Comparison of ENCODE assay signal across 21 mouse cellular contexts in genomic region chr7:87664041-87664440, GRCm38 (mm10).
DNase-seq lines count a peak whose midpoint lies in the region; ATAC-seq and TF ChIP-seq lines count a peak whose summit lies in the region.
"Had no signal": no experiment of that assay in that cellular context is flagged by ENCODE, and none has a peak within 500 bp of the region (broad histone marks: within the 10 kb centered on the region; RNA-seq: fewer than 3 reads in every experiment).

No protein-coding gene starts in this region.

- H3K36me3 ChIP-seq in forebrain, embryonic 14.5 days (ENCODE audit: control insufficient read depth, insufficient read depth, low read length): no peaks in the 10 kb centered on the region
- H3K36me3 ChIP-seq in forebrain, embryonic 13.5 days (ENCODE audit: poor library complexity, severe bottlenecking): no peaks in the 10 kb centered on the region
- no peaks in the 10 kb centered on the region for H3K36me3 ChIP-seq in lung, embryonic 14.5 days (ENCODE audit: insufficient read depth)
- H3K36me3 ChIP-seq in midbrain, postnatal 0 days (ENCODE audit: insufficient read depth, low read length): 0 out of 2 replicates have a peak, but pooled peaks cover 3% of the 10 kb centered on the region
- no peaks in the 10 kb centered on the region for H3K36me3 ChIP-seq in midbrain, embryonic 10.5 days
- H3K36me3 ChIP-seq: embryonic facial prominence, embryonic 15.5 days; forebrain, embryonic 10.5 days; heart, embryonic 10.5 days had no signal

- intact Hi-C loops in heart, postnatal 10 days (cut with DNase I): no loop called here

- ATAC-seq in forebrain, embryonic 14.5 days: no peak
- no peak for ATAC-seq in forebrain, embryonic 13.5 days
- ATAC-seq in lung, embryonic 14.5 days (ENCODE audit: insufficient read depth): no peak
- ATAC-seq in midbrain, postnatal 0 days (ENCODE audit: low FRiP score): no peak
- ATAC-seq: forebrain, embryonic 16.5 days; intestine, embryonic 16.5 days had no signal

- no peak overlapping the region for H3K27ac ChIP-seq in forebrain, embryonic 14.5 days (ENCODE audit: low read depth, low read length)
- no peak overlapping the region for H3K27ac ChIP-seq in forebrain, embryonic 13.5 days
- H3K27ac ChIP-seq in lung, embryonic 14.5 days (ENCODE audit: low read depth): no peak overlapping the region
- H3K27ac ChIP-seq in midbrain, postnatal 0 days (ENCODE audit: low read depth, low read length): no peak overlapping the region
- no peak overlapping the region for H3K27ac ChIP-seq in midbrain, embryonic 10.5 days (replicated peaks)
- H3K27ac ChIP-seq: embryonic facial prominence, embryonic 15.5 days; forebrain, embryonic 10.5 days; heart, embryonic 10.5 days; hindbrain, embryonic 14.5 days had no signal

- H3K4me2 ChIP-seq in forebrain, embryonic 14.5 days (ENCODE audit: low read length): no peak overlapping the region
- H3K4me2 ChIP-seq in forebrain, embryonic 13.5 days: no peak overlapping the region
- no peak overlapping the region for H3K4me2 ChIP-seq in lung, embryonic 14.5 days
- H3K4me2 ChIP-seq in midbrain, postnatal 0 days (ENCODE audit: low read depth, low read length, poor library complexity, severe bottlenecking): no peak overlapping the region
- H3K4me2 ChIP-seq: embryonic facial prominence, embryonic 15.5 days; hindbrain, embryonic 14.5 days had no signal

- TF ChIP-seq CTCF in lung, embryonic 14.5 days (IDR thresholded peaks at IDR 0.05; ENCODE audit: low read depth): no peak
- no peak for TF ChIP-seq CTCF in lung, adult 2 months (IDR thresholded peaks at IDR 0.05; ENCODE audit: insufficient read depth, low read length)
- no peak for TF ChIP-seq CTCF in midbrain, postnatal 0 days (IDR thresholded peaks at IDR 0.05)

- H3K4me3 ChIP-seq in forebrain, embryonic 14.5 days (ENCODE audit: low read depth, low read length): no peak overlapping the region
- no peak overlapping the region for H3K4me3 ChIP-seq in forebrain, embryonic 13.5 days
- no peak overlapping the region for H3K4me3 ChIP-seq in lung, embryonic 14.5 days (ENCODE audit: low read depth, low read length)
- H3K4me3 ChIP-seq in lung, adult 2 months (replicated peaks; ENCODE audit: extremely low read depth, low read depth, low read length): no peak overlapping the region
- H3K4me3 ChIP-seq in midbrain, postnatal 0 days (ENCODE audit: low read depth, low read length): no peak overlapping the region
- no peak overlapping the region for H3K4me3 ChIP-seq in midbrain, embryonic 10.5 days
- H3K4me3 ChIP-seq: embryonic facial prominence, embryonic 15.5 days; erythroblast, embryonic 14.5 days; forebrain, embryonic 10.5 days; heart, embryonic 10.5 days had no signal

- 71% methylated on average over 2 of the region's 2 CpGs for WGBS in forebrain, embryonic 14.5 days
- WGBS in forebrain, embryonic 13.5 days: 86% methylated on average over 2 of the region's 2 CpGs
- 55% methylated on average over 2 of the region's 2 CpGs for WGBS in lung, embryonic 14.5 days
- WGBS in lung, adult 2 months: 53% methylated on average over 2 of the region's 2 CpGs
- 83% methylated on average over 2 of the region's 2 CpGs for WGBS in midbrain, postnatal 0 days
- WGBS in midbrain, embryonic 10.5 days: 88% methylated on average over 2 of the region's 2 CpGs

- no peak overlapping the region for H3K9ac ChIP-seq in forebrain, embryonic 14.5 days (ENCODE audit: low read length)
- H3K9ac ChIP-seq in forebrain, embryonic 13.5 days: no peak overlapping the region
- no peak overlapping the region for H3K9ac ChIP-seq in lung, embryonic 14.5 days
- H3K9ac ChIP-seq in midbrain, postnatal 0 days (replicated peaks; ENCODE audit: low read length, poor library complexity, severe bottlenecking): no peak overlapping the region
- H3K9ac ChIP-seq: embryonic facial prominence, embryonic 15.5 days; hindbrain, embryonic 14.5 days had no signal

- no peaks in the 10 kb centered on the region for H3K9me3 ChIP-seq in forebrain, embryonic 14.5 days (replicated peaks; ENCODE audit: control insufficient read depth, low read length)
- H3K9me3 ChIP-seq in forebrain, embryonic 13.5 days (replicated peaks): no peaks in the 10 kb centered on the region
- H3K9me3 ChIP-seq in lung, embryonic 14.5 days (ENCODE audit: low read depth, low read length): no peaks in the 10 kb centered on the region
- no peaks in the 10 kb centered on the region for H3K9me3 ChIP-seq in midbrain, postnatal 0 days (ENCODE audit: low read length)
- H3K9me3 ChIP-seq in midbrain, embryonic 10.5 days (replicated peaks): no peaks in the 10 kb centered on the region
- H3K9me3 ChIP-seq: embryonic facial prominence, embryonic 15.5 days; forebrain, embryonic 10.5 days; heart, embryonic 10.5 days had no signal

- no peaks in the 10 kb centered on the region for H3K4me1 ChIP-seq in forebrain, embryonic 14.5 days (ENCODE audit: control insufficient read depth, insufficient read depth, low read length)
- no peaks in the 10 kb centered on the region for H3K4me1 ChIP-seq in forebrain, embryonic 13.5 days
- H3K4me1 ChIP-seq in lung, embryonic 14.5 days (ENCODE audit: insufficient read depth): no peaks in the 10 kb centered on the region
- no peaks in the 10 kb centered on the region for H3K4me1 ChIP-seq in lung, adult 2 months (ENCODE audit: control insufficient read depth, insufficient read depth, low read length)
- H3K4me1 ChIP-seq in midbrain, postnatal 0 days (ENCODE audit: insufficient read depth, low read length): no peaks in the 10 kb centered on the region
- no peaks in the 10 kb centered on the region for H3K4me1 ChIP-seq in midbrain, embryonic 10.5 days
- H3K4me1 ChIP-seq: embryonic facial prominence, embryonic 15.5 days; forebrain, embryonic 10.5 days; heart, embryonic 10.5 days had no signal

- no peaks in the 10 kb centered on the region for H3K27me3 ChIP-seq in forebrain, embryonic 14.5 days (replicated peaks; ENCODE audit: control insufficient read depth, insufficient read depth, low read length)
- H3K27me3 ChIP-seq in forebrain, embryonic 13.5 days: no peaks in the 10 kb centered on the region
- no peaks in the 10 kb centered on the region for H3K27me3 ChIP-seq in lung, embryonic 14.5 days (ENCODE audit: insufficient read depth, low read length)
- H3K27me3 ChIP-seq in midbrain, postnatal 0 days (ENCODE audit: insufficient read depth, low read length): no peaks in the 10 kb centered on the region
- H3K27me3 ChIP-seq in midbrain, embryonic 10.5 days (ENCODE audit: low read depth, poor library complexity, severe bottlenecking): no peaks in the 10 kb centered on the region
- H3K27me3 ChIP-seq: embryonic facial prominence, embryonic 15.5 days had no signal

- TF ChIP-seq POLR2A in lung, adult 2 months (IDR thresholded peaks at IDR 0.05; ENCODE audit: borderline replicate concordance, extremely low read depth, low read depth, low read length): no peak

- DNase-seq in forebrain, embryonic 14.5 days (ENCODE audit: low spot score): peak; percentile 39
- peak; percentile 37 for DNase-seq in lung, embryonic 14.5 days
- DNase-seq in lung, adult 2 months: no peak
- DNase-seq in midbrain, postnatal 0 days (ENCODE audit: low spot score): peak; percentile 9
- DNase-seq in midbrain, embryonic 10.5 days (ENCODE audit: low spot score): no peak
- no peak for DNase-seq in heart, postnatal 10 days
- DNase-seq: adrenal gland, adult 8-10 months; adrenal gland, postnatal 36 days; cerebellum, adult 2 months; cerebellum, postnatal 25 days; gastrocnemius, postnatal 10 days; heart, adult 18-20 months; heart, postnatal 14 days had no signal

Comparison
In these comparisons a context has a peak if more than half of its experiments do, and no peak if none do; other contexts are left out.
1. DNase-seq: peak in forebrain, embryonic 14.5 days (single experiment), lung, embryonic 14.5 days (single experiment) and midbrain, postnatal 0 days (single experiment); none in lung, adult 2 months (single experiment), midbrain, embryonic 10.5 days (single experiment) and heart, postnatal 10 days (0 of 2).